ENCODE assay signal across 8 mouse cellular contexts in genomic region chr16:62758340-62758739, GRCm38 (mm10). TPM values are rescaled to one million over a fixed set of nuclear protein-coding genes. Genes with fewer than 3 reads are reported as not detected.
A peak's percentile ranks its signal among the peaks of the same experiment; 100 is the strongest.
DNase-seq lines count a peak whose midpoint lies in the region; ATAC-seq lines count a peak whose summit lies in the region.

No protein-coding gene starts in this region.

- no peak overlapping the region for H3K27ac ChIP-seq in kidney, embryonic 15.5 days
- no peak overlapping the region for H3K27ac ChIP-seq in hindbrain, embryonic 13.5 days

- H3K9ac ChIP-seq in kidney, embryonic 15.5 days, result no peak overlapping the region
- H3K9ac ChIP-seq in hindbrain, embryonic 13.5 days, result no peak overlapping the region

- 82% methylated on average over 2 of the region's 2 CpGs for WGBS in kidney, embryonic 15.5 days
- 93% methylated on average over 2 of the region's 2 CpGs for WGBS in hindbrain, embryonic 13.5 days

- H3K4me2 ChIP-seq in kidney, embryonic 15.5 days, result no peak overlapping the region
- H3K4me2 ChIP-seq in hindbrain, embryonic 13.5 days, result no peak overlapping the region

- H3K4me3 ChIP-seq in kidney, embryonic 15.5 days (replicated peaks), result no peak overlapping the region
- no peak overlapping the region for H3K4me3 ChIP-seq in hindbrain, embryonic 13.5 days

- H3K36me3 ChIP-seq in kidney, embryonic 15.5 days, result 0 out of 2 replicates have a peak, but pooled peaks cover 4% of the 10 kb centered on the region
- no peaks in the 10 kb centered on the region; the same call in 1 of the 2 replicates for H3K36me3 ChIP-seq in hindbrain, embryonic 13.5 days

- no peaks in the 10 kb centered on the region for H3K4me1 ChIP-seq in kidney, embryonic 15.5 days
- H3K4me1 ChIP-seq in hindbrain, embryonic 13.5 days (replicated peaks), result no peaks in the 10 kb centered on the region

- H3K9me3 ChIP-seq in kidney, embryonic 15.5 days (replicated peaks), result no peaks in the 10 kb centered on the region
- H3K9me3 ChIP-seq in hindbrain, embryonic 13.5 days, result no peaks in the 10 kb centered on the region

- H3K27me3 ChIP-seq in kidney, embryonic 15.5 days, result no peaks in the 10 kb centered on the region
- H3K27me3 ChIP-seq in hindbrain, embryonic 13.5 days, result no peaks in the 10 kb centered on the region

- DNase-seq in adrenal gland, postnatal 10 days, result peak; percentile 23
- no peak for DNase-seq in adrenal gland, adult 8-10 months
- peak; percentile 70 for DNase-seq in WW6 (ENCODE audit: low read depth, low spot score)
- peak; percentile 9 to 15 for DNase-seq in natural killer cell, adult 2 months (ENCODE audit: low spot score in 2 of 2)
- no peak for DNase-seq in frontal cortex, postnatal 36 days (ENCODE audit: low spot score in 2 of 2)
- DNase-seq in layer of hippocampus, adult 9-11 months, result no peak

- ATAC-seq in kidney, embryonic 15.5 days (replicated peaks; ENCODE audit: low FRiP score), result peak; percentile 54; the same call in 1 of the 2 replicates
- no peak for ATAC-seq in hindbrain, embryonic 13.5 days (ENCODE audit: low FRiP score)

RNA-seq across cellular contexts. Expression of gene Nsun3, which starts 28.3 kb away (rescaled TPM):
- total RNA-seq in adrenal gland, postnatal 10 days (2021), result 10 to 100 TPM; 17.1 to 20.1 TPM
- total RNA-seq in adrenal gland, adult 8-10 months (2022), result 10 to 100 TPM; 11.3 to 16.9 (median 14.2) TPM
- polyA plus RNA-seq in kidney, embryonic 15.5 days (2015; fragmentation: Nextera tagmentation; extraction: Ambion mirVana), result 8.5 and 8.7 TPM in 2 replicates
- 9.4 and 10.7 TPM in 2 replicates for polyA plus RNA-seq in hindbrain, embryonic 13.5 days (2015; fragmentation: Nextera tagmentation; extraction: Ambion mirVana)

RNA-seq across cellular contexts. Expression of gene Stx19, which starts 56.1 kb away (rescaled TPM):
- total RNA-seq in adrenal gland, postnatal 10 days (2021), result not detected
- total RNA-seq in adrenal gland, adult 8-10 months (2022), result not detected
- 0.40 and 0.48 TPM in 2 replicates for polyA plus RNA-seq in kidney, embryonic 15.5 days (2015; fragmentation: Nextera tagmentation; extraction: Ambion mirVana)
- polyA plus RNA-seq in hindbrain, embryonic 13.5 days (2015; fragmentation: Nextera tagmentation; extraction: Ambion mirVana), result 0.63 and 0.82 TPM in 2 replicates

Comparison
In these comparisons a context has a peak if more than half of its experiments do, and no peak if none do; other contexts are left out.
1. DNase-seq: peak in adrenal gland, postnatal 10 days (single experiment), WW6 (single experiment) and natural killer cell, adult 2 months (2 of 2); none in adrenal gland, adult 8-10 months (single experiment), frontal cortex, postnatal 36 days (0 of 2) and layer of hippocampus, adult 9-11 months (single experiment).